Mouse (Mus musculus) gonadal fat pad, adult 2 months (tissue): ENCODE measurements at regions not wholly inside any gene's neighbourhood (a gene's known extent, or its start where the extent isn't known, plus 50 kb on each side); places are given as distances from the start of the nearest gene placed in this dataset.

ENCODE experiments used
- DNase-seq: peaks from one replicate; pipeline ENCODE4 v3.0.0-alpha.2; 2012; ENCODE audit warnings: low read depth

DNA sequence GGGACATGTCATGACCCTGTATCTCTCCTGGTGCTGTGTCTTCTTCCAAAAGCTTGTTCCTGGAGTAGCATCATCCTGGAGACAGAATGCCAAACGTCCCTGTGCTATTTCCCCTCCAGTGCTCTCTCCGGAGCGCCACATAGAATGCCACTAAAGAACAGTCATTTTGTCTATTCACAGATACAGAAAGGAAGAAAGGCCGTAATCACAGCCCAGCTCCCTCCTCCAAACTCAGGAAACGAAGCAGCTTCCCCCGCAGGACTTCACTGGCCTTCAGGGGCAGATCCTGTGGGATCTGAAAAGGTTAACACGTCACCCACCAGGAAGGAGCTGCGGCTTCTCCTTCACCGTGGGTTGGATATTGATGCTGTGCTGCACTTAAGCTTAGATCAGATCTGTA, 140.7 kb downstream of the Usp46 start:
- no peak for DNase-seq

DNA sequence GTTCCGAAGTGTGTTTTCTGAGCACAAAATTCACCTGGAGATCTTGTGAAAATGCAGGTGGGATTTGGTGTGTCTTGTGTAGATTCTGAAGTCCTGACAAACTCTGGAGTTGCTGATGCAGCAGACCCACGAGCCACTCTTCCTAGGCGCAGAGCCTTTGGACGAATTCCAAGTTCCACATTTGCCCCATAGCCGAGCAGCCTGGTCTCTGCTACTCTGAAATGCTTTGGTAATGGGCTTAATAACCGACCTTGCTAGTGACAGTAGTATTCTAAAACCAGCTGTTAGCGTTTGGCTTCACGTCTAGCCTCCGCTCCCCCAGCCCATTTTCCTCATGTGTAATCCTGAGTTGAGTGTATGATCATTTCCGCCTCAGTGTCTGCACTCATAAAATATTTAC, 139.5 kb downstream of the Usp46 start:
- DNase-seq: no peak

DNA sequence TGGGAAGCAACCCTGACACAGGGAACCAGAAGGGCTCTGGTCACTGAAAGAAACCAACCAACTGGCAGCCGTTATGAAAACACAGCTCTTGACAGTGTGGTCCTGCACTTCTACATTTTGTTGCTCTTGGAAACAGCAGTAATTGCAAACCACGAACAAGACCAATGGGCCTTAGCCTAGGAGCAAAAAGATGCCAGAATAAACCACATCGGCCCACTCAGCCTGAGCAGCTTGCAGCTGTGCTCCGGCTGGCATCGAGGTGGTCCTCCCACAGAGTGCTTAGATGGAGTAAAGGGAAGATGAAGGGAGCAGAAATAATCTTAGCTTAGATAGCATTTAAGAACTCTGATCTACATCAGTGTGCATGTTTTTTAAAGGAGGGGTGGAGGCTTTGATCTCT, 138.0 kb downstream of the Usp46 start:
- DNase-seq: no peak

DNA sequence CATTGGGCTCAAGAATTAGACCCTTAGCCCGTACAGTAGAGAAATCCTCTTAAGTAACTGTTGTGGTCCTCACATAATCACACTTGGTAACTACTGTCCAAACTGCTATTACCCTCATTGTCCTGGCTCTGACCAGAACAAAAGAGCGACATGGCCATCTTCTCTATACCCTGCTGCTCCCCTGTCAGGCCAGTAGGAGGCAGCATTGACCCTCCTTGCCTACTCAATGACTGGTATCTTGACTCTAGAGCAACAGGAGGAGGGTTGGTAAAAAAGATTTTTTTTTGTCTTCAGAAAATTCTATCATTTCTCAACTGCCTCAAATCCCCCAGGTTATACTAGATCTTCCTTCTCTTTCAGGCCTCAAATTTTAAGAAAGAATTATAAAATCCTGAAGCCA, 130.4 kb downstream of the Usp46 start:
- DNase-seq: no peak

DNA sequence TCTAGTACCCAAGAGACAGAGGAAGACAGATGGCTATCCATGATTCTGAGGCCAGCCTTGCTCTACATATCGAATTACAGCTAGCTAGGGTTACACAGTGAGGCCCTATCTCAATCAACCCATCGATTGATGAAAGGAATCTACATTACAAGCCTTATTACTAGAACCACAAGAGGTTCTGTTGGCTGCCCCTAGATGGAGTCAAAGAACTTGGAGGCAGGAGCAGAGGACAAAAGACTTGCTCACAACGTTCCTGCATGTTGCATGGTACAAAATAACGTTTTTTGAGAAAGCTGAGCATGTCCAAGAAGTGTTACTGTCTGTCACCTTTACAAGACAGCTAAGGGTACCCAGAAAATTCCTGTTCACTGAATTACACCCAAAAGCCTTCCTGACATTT, 129.8 kb downstream of the Usp46 start:
- DNase-seq: no peak

DNA sequence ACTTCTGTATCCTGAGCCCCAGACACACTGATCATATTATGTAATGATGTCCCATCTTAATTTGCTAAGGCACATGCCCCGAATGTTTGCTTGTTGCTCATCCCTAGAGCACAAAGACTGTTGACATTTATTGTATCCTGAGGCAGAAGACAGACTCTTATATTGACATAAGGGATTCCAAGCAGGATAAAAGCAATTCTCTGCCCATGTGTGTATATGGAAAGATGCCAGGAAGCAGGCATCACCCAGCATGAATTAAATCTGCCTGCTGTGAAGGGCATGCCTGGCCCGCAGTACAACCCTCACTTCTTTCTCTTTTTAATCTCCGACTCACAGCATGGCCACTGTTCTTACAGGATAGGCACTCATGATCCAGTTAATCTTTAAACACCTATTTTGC, 125.3 kb downstream of the Usp46 start:
- DNase-seq: no peak

DNA sequence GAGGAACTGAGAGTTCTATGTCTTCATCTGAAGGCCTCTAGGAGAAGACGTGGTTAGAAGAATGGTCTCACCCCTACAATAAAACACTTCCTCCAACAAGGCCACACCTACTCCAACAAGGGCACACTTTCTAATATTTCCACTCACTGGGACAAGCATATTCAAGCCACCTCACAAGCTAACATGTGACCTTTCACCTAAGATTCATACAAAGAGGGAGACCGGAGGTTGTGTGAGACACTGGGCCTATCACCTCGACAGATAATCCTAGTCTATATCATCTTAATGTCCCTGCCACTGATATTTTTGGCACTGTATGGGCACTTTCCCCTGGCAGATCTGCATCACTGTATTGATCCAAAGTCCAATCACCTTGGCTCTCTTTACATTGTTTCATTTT, 122.6 kb downstream of the Usp46 start:
- DNase-seq: no peak

DNA sequence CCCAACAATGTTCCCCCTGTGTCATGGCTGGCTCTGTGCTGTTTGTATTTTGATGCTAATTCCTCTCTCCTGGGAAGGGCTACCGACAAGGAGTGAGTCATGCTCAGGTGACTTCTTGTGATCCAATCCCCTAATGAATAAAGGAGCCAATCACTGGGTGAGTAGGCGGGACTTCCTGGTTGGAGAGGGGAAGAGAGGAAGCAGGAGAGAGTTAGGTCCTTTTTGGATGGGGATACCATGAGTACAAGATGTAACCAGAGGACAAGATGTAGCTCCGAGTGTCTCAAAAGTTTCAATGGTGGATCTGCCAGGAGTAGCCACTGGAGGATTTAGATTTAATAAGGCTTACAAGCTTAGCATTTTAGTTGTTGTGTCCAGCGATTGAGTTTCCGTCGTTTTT, 122.1 kb downstream of the Usp46 start:
- no peak for DNase-seq

DNA sequence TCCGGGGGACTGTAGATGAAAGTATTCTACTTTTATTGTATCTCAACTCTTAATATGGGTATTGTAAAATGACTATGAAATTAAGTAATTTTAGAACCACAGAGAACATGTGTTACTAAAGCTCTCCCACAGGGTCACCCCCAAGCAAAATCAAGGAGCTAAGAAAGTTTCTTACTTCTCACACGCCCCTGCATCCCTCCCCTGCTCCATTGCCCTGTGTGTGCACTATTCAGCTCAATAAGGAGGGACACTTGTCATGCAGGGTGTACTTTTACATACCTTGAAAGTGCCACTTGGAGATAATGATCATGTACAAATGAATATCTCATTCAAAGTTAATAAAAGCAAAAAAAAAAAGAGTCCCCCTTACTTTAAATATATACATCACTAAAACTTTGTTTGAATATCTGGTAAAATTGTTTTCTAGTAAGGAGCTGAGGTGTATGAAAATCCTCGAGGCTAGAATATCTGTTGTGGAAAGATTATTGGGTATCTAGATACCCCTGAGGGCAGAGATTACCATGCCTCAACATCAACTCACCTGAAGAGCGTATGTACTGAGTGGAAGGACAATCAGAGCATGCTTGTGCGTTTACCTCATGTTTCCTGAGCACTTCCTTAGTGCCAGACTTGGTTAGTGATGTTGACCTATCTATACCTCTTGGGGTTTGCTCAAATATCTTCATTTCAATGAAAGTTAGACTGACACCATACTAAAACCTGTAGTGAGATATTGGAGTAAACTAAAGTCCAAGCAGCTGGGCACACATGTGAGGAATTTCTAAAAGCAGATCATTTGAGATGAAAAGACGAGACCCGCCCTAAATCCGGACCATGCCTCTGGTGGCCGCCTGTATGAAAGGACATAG, 120.0 kb downstream of the Usp46 start:
- DNase-seq: no peak
